Mouse (Mus musculus) bone marrow macrophage, adult 2 months (primary cell): ENCODE measurements around the gene Lrsam1.

Experiments
- CTCF ChIP-seq: IDR thresholded peaks from 2 replicates; pipeline ENCODE4 v1.5.1; 2012; ENCODE audit warnings: low read depth, mild to moderate bottlenecking, low read length, moderate library complexity
- POLR2A ChIP-seq: IDR thresholded peaks from 2 replicates; pipeline ENCODE4 v1.6.1; 2012; ENCODE audit warnings: mild to moderate bottlenecking, low read depth, low read length, borderline replicate concordance

GRCm38 (mm10) chr2:32877303-32877702 lies 84.1 kb downstream of the Lrsam1 start:
- TF ChIP-seq CTCF: no peak
- TF ChIP-seq POLR2A: no peak
